Mouse (Mus musculus): ENCODE measurements around the gene Arhgap45.

The Arhgap45 gene

DNA sequence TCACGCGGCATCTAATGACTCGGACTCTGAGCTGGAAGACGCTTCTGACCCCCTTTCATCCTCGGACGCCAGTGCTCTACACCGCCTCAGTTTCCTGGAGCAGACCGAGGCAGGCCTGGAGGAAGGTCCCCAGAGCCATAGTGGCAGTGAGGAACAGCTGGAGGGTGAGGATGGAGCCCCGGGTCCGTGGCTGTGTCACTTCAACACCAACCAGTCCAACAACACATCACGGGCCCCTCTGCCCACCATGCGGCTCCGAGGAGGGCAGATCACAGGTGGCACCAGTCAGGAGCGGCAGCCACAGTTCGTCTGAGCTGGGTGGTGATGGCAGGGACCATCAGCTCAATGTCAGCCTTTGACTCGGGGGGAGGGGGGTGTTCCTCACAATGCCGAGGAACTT, 14.3 kb downstream of the Arhgap45 start:
- no peak for TF ChIP-seq GATA4 (IDR thresholded peaks at IDR 0.05; ENCODE audit: insufficient replicate concordance, low read length)

GRCm38 (mm10) chr10:80032799-80033480, 16.5 kb downstream of the Arhgap45 start:
- peak; percentile 92; the same call in 1 of the 2 replicates for TF ChIP-seq GATA4 (IDR thresholded peaks at IDR 0.05; ENCODE audit: insufficient replicate concordance, low read length)

DNA sequence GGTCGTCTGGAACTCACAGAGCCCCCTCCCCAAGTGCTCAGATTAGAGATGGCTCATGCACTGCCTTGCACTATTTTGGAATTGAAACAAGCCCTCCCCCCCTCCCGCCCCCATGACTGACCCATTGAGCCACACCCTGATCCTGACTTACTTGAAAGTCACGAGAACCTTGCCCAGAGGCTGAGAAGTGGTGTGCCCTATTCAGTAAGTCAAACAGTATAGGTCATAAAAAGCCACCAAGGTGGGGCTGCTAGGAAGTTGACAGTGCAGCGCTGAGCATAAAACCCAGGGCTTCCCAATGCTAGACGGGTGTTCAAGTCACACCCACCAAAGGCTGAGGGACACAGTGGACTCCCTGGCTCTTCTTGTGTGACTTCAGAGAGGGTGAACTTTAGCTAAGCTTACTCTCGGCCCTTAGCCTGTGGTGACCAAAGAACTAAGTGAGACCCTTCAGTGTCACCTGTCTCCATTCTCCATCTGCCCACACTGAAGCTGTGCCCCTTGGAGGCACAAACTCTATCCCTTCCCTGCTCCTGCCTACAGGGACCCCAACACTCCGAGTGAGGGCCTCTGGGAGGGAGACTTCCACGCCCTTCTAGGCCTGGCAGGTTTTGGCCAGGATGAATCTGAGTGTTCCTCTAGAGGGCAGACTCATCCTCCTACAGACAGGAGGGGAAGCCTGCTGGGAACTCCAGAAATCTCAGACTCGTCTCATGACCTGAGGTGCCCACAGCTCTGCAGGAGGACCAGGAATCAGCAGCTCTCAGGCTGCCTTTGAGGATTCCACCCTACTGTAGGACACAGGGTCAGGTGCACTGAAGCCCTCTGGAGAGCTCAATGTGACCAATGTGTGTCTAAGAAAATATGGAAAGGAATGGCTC, 17.3 kb downstream of the Arhgap45 start:
- TF ChIP-seq GATA4 (IDR thresholded peaks at IDR 0.05; ENCODE audit: insufficient replicate concordance, low read length) = no peak

DNA sequence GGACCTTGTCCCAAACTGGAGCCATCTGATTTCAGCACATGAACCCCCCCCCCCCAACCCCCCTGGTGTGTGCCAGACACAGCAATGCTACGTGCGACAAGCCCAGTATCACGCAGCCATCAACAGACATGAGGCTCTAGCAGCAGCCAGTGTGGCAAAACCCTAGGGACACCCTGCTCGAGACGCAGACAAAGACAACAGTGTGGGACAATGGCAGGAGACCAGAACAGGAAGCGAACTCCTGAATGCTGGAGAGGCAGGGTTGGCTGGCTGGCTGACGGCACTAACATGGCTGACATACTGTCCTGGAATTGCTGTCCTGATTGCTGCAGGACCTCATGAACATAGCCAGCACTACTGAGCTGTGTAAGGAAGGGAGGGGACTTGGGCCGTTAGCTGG, 18.7 kb downstream of the Arhgap45 start:
- TF ChIP-seq GATA4 (IDR thresholded peaks at IDR 0.05; ENCODE audit: insufficient replicate concordance, low read length) = no peak

DNA sequence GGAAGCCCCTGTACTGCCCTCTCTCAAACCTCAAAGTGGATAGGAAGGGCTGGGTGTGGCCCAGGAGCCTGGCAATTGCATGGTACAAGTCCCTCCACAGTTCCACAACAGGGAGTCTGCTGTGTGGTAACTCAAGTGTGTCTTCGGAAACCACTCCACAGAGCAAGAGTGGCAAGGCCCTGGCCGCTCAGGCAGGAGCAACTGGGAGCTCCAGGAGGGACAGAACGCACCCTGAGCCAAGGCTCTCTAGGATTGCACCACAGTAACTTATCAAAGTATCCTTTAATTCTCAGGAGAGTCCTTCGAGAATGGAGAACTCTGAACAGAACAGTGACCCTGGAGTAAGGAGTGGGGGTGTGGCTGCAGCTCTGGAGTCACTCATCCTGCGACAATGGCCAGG, 19.2 kb downstream of the Arhgap45 start:
- no peak for TF ChIP-seq GATA4 (IDR thresholded peaks at IDR 0.05; ENCODE audit: insufficient replicate concordance, low read length)

GRCm38 (mm10) chr10:80036832-80037231, 20.4 kb downstream of the Arhgap45 start:
- no peak for TF ChIP-seq GATA4 (IDR thresholded peaks at IDR 0.05; ENCODE audit: insufficient replicate concordance, low read length)

DNA sequence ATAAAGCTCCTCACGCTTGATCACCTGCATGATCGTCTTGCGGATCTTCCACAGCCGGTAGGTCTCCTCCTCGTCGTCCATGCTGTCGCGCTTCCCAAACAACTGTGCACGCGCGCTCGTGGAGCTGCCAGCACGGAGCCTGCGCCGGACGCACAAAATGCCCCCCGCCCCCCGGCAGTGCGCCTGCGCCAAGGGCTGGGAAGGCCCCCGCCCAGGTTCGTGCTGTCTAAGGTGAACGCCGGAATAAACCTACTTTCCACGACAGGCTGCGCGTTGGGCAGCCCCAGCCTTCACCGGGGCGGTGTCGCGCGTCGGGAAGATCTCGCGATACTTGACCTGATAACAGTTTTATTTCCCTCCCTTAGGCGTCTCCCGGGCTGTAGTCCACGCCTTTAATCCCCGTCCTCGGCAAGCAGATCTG, 23.1 kb downstream of the Arhgap45 start, which contains the start of gene Polr2e:
Polr2e (minus strand) TSS at position 237 of the 421 bp plus-strand sequence.
- peak; percentile 94; the same call in 1 of the 2 replicates for TF ChIP-seq GATA4 (IDR thresholded peaks at IDR 0.05; ENCODE audit: insufficient replicate concordance, low read length)

DNA sequence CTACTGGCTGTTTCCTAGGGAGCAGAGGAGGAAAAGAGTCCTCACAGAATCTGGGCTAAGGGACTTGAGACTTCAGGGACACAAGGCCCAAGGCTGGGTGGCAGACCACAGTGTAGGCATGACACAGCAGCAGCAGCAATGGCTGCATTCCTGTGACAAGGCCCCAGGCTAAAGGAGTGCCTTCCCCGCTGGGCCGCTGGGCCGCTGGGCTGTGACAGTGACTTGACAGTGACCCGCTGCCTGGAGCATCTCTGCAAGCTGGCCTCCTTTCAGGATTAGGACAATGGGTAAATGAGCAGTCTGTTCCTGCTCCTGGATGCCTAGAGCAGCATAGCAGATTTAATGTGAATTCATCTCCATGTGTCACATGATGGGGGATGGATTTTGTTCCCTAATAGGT, 27.6 kb downstream of the Arhgap45 start:
- TF ChIP-seq GATA4 (IDR thresholded peaks at IDR 0.05; ENCODE audit: insufficient replicate concordance, low read length) = no peak

DNA sequence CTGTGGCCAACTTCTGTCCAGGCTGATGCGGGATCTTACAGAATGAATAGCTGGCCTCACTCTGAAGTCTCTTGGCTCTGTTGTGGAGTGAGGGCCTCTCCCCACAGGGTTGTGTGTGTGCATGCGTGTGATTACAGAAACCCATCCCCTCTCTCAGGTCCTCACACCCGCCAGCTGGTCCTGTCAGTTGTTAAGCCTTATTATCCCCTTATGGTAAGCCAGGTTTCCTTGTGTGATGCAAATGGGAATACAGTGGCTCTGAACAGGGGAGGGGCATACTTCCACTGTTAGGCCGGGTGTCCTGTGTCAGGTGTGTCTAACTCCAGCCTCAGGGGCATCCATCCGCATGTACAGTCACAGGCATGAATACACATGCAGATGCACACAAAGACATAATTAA, 29.3 kb downstream of the Arhgap45 start:
- TF ChIP-seq GATA4 (IDR thresholded peaks at IDR 0.05; ENCODE audit: insufficient replicate concordance, low read length) = no peak

DNA sequence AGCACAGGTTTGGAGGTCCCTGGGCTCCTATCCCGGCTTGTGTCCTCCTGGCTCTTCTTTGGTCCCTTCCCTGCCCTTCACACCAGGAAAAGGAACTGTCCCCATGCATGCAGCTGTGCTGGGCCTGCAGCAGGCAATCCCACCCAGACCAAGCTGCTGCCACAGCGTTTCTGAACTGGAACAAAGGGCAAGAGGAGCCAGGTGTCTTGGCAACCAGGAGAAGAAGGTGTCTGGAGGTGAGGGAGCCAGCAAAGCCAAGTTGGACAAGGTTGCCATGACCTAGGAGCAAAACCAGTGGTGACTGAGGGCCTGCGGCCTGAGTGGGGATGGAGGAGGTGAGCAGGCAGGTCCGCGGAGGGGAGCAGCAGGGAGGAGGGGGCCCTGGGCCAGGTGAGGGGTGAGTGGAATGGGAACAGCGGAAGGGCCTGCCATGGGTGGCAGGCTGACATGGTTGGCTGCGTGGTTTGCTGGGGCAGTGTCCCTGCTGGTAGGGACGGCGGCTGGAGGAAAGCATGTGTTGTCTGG, 30.6 kb downstream of the Arhgap45 start, which contains the start of gene Gpx4:
Gpx4 (plus strand) TSS at position 126 of the 525 bp plus-strand sequence.
- no peak for TF ChIP-seq GATA4 (IDR thresholded peaks at IDR 0.05; ENCODE audit: insufficient replicate concordance, low read length)

DNA sequence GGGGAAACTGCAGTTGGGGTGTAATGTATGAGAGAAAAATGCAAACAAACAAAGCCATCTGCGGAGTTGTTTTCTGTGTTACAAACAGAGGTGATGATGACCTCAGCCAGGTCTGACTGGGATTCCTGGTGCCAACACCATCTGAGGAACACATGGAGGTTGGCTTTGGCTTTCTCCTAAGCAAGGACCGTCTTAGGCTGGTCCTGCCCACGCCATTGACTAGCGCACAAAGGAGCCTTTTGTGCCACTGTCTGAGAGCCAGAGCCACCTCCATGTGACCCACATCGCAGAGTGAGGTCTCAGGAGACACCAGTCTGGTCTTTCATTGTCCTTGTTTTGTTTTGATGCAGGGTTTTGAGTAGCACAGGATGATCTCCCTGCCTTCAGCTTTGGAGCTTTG, 31.9 kb downstream of the Arhgap45 start:
- TF ChIP-seq GATA4 (IDR thresholded peaks at IDR 0.05; ENCODE audit: insufficient replicate concordance, low read length) = no peak

DNA sequence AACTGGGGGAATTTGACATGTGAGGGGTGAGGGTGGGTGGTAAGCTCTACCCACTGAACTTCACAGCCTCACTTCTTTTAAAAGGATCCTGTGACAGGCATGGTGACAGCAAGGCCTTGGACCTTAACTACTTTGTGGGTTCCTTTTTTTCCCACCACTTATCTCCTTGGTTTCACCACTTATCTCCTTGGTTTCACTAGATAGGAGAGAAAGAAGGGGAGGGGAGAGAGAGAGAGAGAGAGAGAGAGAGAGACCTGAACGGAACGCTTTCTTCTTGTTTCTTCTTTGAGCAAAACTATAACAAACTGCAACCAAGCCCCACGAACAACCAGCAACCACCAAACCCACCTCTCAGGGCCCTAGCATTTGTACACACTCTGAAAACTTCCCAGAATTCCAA, 32.4 kb downstream of the Arhgap45 start:
- TF ChIP-seq GATA4 (IDR thresholded peaks at IDR 0.05; ENCODE audit: insufficient replicate concordance, low read length) = no peak

DNA sequence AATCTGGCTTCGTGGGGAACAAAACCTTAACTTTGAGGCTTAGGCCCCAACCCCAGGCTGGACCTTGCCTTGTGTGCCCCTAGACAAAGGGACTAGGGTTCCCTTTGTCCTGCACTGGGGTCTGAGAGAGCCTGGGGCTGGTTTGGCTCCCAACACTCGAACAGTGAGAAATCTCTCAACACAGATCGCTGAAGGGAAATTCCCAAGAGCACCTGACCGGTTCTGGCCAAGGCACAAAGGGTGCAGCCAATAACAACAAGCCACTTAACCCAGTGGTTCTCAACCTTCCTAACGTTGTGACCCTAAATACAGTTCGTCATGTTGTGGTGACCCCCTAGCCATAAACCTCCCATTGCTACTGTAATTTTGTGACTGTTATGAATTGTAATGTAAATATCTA, 33.8 kb downstream of the Arhgap45 start:
- no peak for TF ChIP-seq GATA4 (IDR thresholded peaks at IDR 0.05; ENCODE audit: insufficient replicate concordance, low read length)

DNA sequence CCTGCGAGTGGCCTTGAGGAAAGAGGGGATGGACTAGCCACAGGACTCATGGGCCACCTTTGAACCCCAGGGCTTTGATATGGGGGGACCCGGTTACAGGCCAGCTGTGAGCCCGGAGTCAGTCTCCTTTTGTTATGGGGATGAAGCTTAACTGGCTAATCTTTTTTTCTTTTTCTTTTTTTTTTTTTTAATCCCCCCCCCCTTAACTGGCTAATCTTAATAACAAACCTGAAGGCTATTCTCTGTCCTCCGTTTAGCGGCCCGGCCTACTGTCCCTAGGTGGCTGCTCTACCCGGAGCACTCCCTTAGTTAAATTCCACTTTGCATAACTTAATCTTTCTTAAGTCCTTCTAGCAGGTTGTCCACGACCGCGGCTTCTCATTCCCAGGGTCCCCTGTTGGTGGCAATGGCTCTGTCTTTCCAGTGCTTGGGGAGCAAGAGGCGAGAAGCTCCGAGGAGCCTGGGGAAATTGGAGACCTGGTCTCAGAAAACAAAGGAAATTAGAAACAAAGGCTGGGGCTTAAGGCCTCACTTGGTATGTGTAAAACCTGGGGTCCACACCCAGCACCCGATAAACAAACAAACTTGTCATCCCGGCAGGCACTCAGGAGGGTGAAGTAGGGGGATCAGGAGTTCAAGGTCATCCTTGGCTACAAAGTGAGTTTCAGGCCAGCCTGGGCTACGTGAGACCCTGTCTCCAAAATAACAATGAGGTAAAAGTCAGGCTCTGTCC, 34.6 kb downstream of the Arhgap45 start:
- TF ChIP-seq GATA4 (IDR thresholded peaks at IDR 0.05; ENCODE audit: insufficient replicate concordance, low read length) = no peak
